Mouse (Mus musculus) heart, embryonic 11.5 days (tissue): ENCODE results near the gene Il33. TPM values are rescaled to one million over a fixed set of nuclear protein-coding genes. Genes with fewer than 3 reads are reported as not detected.

ENCODE experiments used
- ATAC-seq: fragments of 200-750 bp; cut with Nextera tagmentation; replicated peaks from 2 replicates; pipeline ENCODE4 v1.8.0; 2017; ENCODE audit warnings: moderate library complexity; ENCODE audit not compliant: insufficient number of reproducible peaks, low FRiP score, low TSS enrichment
- H3K27ac ChIP-seq: fragments of 300-500 bp; sonication (generic); 2 replicates; pipeline ENCODE4 v1.5.1; 2014; ENCODE audit warnings: mild to moderate bottlenecking, low read depth, low read length
- H3K27me3 ChIP-seq: fragments of 300-500 bp; sonication (generic); 2 replicates; pipeline ENCODE4 v1.6.1; 2014; ENCODE audit warnings: mild to moderate bottlenecking, low read length, mixed read lengths; ENCODE audit not compliant: control insufficient read depth, insufficient read depth
- H3K36me3 ChIP-seq: fragments of 300-500 bp; sonication (generic); 2 replicates; pipeline ENCODE4 v1.6.1; 2014; ENCODE audit warnings: mild to moderate bottlenecking, low read length, moderate library complexity, mixed read lengths; ENCODE audit not compliant: control insufficient read depth, insufficient read depth
- H3K4me1 ChIP-seq: fragments of 300-500 bp; sonication (generic); 2 replicates; pipeline ENCODE4 v1.6.1; 2014; ENCODE audit warnings: low read length; ENCODE audit not compliant: control insufficient read depth, insufficient read depth
- H3K4me2 ChIP-seq: fragments of 300-500 bp; sonication (generic); 2 replicates; pipeline ENCODE4 v1.6.1; 2014; ENCODE audit warnings: mild to moderate bottlenecking, moderate library complexity
- H3K4me3 ChIP-seq: fragments of 300-500 bp; sonication (generic); 2 replicates; pipeline ENCODE4 v1.5.1; 2014; ENCODE audit warnings: low read depth, low read length
- H3K9ac ChIP-seq: fragments of 300-500 bp; sonication (generic); 2 replicates; pipeline ENCODE4 v1.6.1; 2014; ENCODE audit warnings: mild to moderate bottlenecking, low read depth, low read length, moderate library complexity
- H3K9me3 ChIP-seq: fragments of 300-500 bp; sonication (generic); replicated peaks from 2 replicates; pipeline ENCODE4 v1.6.1; 2016; ENCODE audit warnings: low read length; ENCODE audit not compliant: control insufficient read depth
- WGBS: fragments of 180-500 bp; shearing (Covaris S2); extraction: QIAGEN DNeasy Blood & Tissue Kit; methylation state at CpG from one replicate; pipeline ENCODE4 v1.1.7; 2014; ENCODE audit not compliant: insufficient replicate concordance; 5-methylcytosine and 5-hydroxymethylcytosine counted together
- polyA plus RNA-seq: library from polyadenylated mRNA; unstranded; fragments of >200 nt; fragmentation: Nextera tagmentation; extraction: Ambion mirVana; gene quantifications from 2 replicates; pipeline ENCODE4 v1.2.1, GENCODE M21; 2014

The Il33 gene
- polyA plus RNA-seq, 1 experiment from 2014 or later: 1.3 TPM

DNA sequence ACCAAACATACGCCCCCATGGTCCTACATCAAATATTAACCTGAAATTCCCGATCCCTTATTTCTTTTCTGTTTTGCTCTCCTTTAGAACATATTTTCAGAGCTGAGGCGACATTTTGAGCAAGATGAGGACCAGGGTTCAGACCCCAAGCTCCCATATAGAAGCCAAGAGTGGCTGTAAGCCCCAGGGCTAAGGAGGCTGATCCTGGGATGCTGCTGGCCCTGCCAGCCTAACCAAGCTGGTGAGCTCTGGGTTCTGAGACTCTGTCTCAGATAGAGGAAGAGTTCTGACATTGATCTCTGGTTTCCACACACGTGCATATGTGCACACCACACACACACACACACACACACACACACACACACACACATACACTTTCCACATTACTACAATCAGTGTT is 36.0 kb downstream of the Il33 start:
- Histone ChIP-seq H3K4me3 (no peak overlapping the region), H3K9ac (no peak overlapping the region), H3K4me1 (no peaks in the 10 kb centered on the region), H3K27ac (no peak overlapping the region), H3K4me2 (no peak overlapping the region), H3K27me3 (no peaks in the 10 kb centered on the region), H3K36me3 (no peaks in the 10 kb centered on the region), H3K9me3 (no peaks in the 10 kb centered on the region)
- no peak for ATAC-seq
- 75% methylated on average over 4 of the region's 4 CpGs for WGBS

DNA sequence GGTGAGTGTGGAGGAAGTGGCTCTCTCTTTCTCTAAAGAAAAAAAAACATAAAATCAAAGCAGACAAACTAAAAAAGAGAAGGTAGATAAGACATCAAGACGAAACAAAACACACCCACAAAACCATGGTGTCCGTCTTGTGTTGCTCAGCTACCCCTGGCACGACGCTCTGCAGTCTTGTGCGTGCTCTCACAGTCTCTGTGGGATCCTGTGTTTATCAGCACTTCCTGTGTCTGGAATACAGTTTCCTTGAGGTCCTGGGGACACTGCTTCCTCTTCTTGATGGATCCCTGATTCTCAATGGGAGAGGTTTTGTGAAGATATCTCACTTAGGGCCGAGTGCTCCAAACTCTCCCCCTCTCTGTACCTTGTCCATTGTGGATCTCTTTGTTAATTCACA is 36.9 kb downstream of the Il33 start:
- no peak overlapping the region for H3K9ac ChIP-seq
- H3K36me3 ChIP-seq: no peaks in the 10 kb centered on the region
- no peaks in the 10 kb centered on the region for H3K27me3 ChIP-seq
- H3K27ac ChIP-seq: no peak overlapping the region
- WGBS: 43% methylated on average over 6 of the region's 6 CpGs
- H3K4me1 ChIP-seq: no peaks in the 10 kb centered on the region
- no peak for ATAC-seq
- no peak overlapping the region for H3K4me3 ChIP-seq
- H3K4me2 ChIP-seq: no peak overlapping the region
- no peaks in the 10 kb centered on the region for H3K9me3 ChIP-seq

DNA sequence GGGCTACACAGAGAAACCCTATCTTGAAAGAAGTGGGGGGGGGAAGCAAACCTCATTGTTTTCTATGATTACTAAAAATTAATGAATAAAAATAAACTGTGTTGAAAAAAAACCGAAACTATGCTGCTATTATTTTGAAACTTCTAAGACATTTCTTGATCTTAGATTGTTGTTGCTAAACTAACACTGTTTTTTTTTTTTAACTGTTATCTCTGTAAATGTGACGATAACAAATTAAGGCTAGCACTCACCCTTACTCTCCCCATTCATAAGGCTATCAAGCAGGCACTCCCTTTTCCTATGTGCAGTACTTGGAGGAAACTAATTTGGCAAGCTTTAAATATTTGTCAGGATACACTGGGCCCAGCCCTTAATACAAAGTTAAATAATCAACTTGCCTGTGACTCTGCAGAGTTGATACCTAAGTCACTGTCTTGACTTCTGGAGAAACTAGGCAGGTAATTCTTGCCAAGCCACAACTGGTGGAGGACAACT is 38.7 kb downstream of the Il33 start:
- WGBS: 53% methylated on average over 2 of the region's 2 CpGs
- H3K9ac ChIP-seq: no peak overlapping the region
- H3K27me3 ChIP-seq: no peaks in the 10 kb centered on the region
- no peaks in the 10 kb centered on the region for H3K4me1 ChIP-seq
- H3K4me2 ChIP-seq: no peak overlapping the region
- H3K4me3 ChIP-seq: no peak overlapping the region
- ATAC-seq: no peak
- H3K36me3 ChIP-seq: no peaks in the 10 kb centered on the region
- no peak overlapping the region for H3K27ac ChIP-seq
- no peaks in the 10 kb centered on the region for H3K9me3 ChIP-seq

DNA sequence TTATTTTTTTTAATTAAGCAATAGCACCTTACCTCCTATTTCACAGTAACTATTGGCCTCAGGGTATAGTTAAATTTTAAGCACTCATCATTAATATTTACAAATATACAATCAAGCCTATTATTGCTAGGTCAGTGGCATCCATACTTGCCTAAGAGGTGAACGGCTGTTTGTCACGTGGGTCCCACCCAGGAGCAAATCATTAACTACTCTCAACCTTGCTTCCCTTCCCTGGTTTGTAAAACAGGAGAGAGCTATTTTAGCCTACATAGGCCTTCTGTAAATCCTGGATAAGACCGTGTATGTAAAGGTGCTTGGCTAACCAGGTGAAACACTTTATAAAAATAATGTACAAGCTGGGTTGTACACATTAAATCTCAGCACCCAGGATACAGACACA is 43.0 kb downstream of the Il33 start:
- Histone ChIP-seq H3K9ac (no peak overlapping the region), H3K4me1 (no peaks in the 10 kb centered on the region), H3K9me3 (no peaks in the 10 kb centered on the region), H3K27me3 (no peaks in the 10 kb centered on the region), H3K36me3 (no peaks in the 10 kb centered on the region), H3K4me3 (no peak overlapping the region), H3K4me2 (no peak overlapping the region), H3K27ac (no peak overlapping the region)
- 80% methylated on average over 3 of the region's 3 CpGs for WGBS
- no peak for ATAC-seq

DNA sequence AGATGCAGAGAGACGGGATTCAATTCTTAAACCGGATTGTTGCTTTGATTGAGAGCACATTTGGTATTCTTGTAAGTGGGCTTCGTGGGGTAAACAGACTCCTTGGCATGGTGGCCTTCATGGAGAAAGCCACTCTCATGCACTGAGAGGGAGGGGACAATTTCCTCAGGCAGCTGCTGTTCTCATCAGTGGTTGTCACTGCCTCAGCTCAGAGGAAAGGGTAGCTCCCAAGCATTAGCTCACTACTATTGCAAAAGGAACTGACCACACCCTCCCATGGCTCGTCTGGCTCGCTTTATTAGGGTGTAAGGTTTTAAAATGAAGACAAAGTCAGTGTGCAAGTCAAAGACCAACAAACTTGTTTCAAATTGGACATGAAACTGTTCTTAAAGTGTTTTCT is 48.5 kb downstream of the Il33 start:
- H3K9me3 ChIP-seq: no peaks in the 10 kb centered on the region
- no peak for ATAC-seq
- H3K4me2 ChIP-seq: no peak overlapping the region
- WGBS: 68% methylated on average over 5 of the region's 5 CpGs
- H3K4me1 ChIP-seq: no peaks in the 10 kb centered on the region
- H3K36me3 ChIP-seq: no peaks in the 10 kb centered on the region
- no peaks in the 10 kb centered on the region for H3K27me3 ChIP-seq
- H3K9ac ChIP-seq: no peak overlapping the region
- H3K27ac ChIP-seq: no peak overlapping the region
- no peak overlapping the region for H3K4me3 ChIP-seq

DNA sequence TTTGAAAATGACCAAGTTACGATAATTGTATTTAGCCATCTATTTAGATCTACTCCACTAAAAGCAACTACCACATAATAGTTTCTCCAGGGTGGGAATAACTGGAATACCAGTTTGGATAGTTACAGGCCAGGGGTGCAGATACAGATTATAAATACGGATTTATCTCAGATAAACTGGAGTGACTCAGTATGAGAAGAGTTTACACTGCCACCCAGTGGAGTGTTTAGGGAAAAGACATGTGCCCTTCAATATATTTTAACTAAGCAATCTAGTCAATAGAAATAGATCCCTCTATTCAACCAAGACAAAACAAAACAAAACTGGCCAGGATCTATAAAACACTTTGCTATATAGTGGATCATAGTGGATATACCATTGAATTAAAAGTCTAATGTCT is 53.9 kb downstream of the Il33 start:
- Histone ChIP-seq H3K4me3 (no peak overlapping the region), H3K4me1 (no peaks in the 10 kb centered on the region), H3K9ac (no peak overlapping the region), H3K27ac (no peak overlapping the region), H3K9me3 (no peaks in the 10 kb centered on the region), H3K4me2 (no peak overlapping the region), H3K36me3 (no peaks in the 10 kb centered on the region), H3K27me3 (no peaks in the 10 kb centered on the region)
- 61% methylated on average over 2 of the region's 2 CpGs for WGBS
- no peak for ATAC-seq

DNA sequence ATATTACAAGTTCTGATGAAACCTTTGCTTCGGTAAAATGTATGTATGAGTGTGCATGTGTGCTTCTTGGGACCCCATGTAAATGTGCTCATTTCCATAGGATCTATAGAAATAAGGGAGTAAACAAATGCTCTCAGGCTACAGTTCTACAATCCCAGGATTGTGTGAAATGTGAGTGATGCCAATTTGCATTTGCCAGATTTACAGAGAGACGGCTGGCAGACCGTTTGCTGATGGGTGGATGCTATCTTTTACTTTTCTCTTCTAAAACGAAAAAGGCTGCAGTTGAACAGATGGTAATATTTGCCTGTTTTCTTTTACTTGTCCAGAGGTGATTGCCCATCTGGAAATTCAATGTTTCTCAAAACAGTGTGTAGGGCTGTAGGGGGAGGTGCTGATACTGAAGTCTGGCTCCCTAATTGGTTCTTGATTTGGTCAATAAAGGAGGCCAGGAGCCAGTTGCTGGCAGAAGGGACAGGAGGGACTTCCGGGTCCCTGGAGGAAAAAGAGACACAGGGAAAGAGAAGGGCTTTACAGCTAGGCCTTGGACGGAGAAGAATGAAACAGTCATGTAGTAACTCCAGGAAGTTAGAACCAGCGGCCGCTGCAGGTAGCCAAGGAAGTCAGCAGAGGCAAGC is 54.7 kb downstream of the Il33 start:
- Histone ChIP-seq H3K9ac (no peak overlapping the region), H3K9me3 (no peaks in the 10 kb centered on the region), H3K27me3 (no peaks in the 10 kb centered on the region), H3K4me1 (no peaks in the 10 kb centered on the region), H3K36me3 (no peaks in the 10 kb centered on the region), H3K4me2 (no peak overlapping the region), H3K4me3 (no peak overlapping the region), H3K27ac (no peak overlapping the region)
- WGBS: 69% methylated on average over 8 of the region's 8 CpGs
- ATAC-seq: no peak

DNA sequence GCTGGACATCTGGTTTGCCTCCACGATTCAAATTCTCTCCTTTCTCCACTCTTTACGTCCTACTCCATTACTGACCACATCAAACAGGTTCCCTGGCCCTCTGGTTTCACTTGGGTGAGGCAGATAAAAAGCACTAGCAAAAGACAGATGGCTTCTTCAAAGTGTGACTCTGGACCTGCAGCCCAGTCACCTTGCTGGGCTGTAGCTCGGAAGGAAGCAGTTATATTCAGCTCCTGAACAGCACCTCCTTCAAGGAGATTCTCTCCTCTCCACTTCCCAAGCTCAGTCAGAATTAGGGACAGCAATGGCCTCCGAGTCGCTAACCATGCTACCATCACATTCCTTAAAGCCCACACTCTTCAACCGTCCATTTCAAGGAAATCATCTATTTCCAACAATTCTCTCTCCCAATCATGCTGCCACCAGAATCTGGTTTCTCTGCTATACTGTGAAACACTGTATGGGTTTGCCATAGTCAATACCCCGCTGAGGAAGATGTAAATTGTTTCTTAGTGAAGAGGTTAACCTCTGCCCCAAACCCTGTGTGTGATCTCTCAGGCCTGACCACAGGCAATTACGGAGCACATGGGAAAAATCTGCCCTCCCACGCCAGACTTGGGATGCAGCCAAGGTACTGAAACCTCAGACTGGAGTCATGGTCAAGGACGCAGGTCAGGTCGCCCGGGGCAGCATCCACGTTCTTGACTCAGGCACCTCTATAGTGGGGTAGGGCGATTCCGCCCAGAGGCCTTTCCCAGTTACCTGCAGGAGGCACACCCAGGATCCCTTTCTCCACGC is 59.5 kb downstream of the Il33 start:
- Histone ChIP-seq H3K9me3 (no peaks in the 10 kb centered on the region), H3K27me3 (no peaks in the 10 kb centered on the region), H3K36me3 (no peaks in the 10 kb centered on the region), H3K9ac (no peak overlapping the region), H3K4me2 (no peak overlapping the region), H3K27ac (no peak overlapping the region), H3K4me1 (no peaks in the 10 kb centered on the region), H3K4me3 (no peak overlapping the region)
- WGBS: 66% methylated on average over 16 of the region's 16 CpGs
- ATAC-seq: no peak
